Mouse (Mus musculus) megakaryocyte, embryonic 14.5 days (primary cell): Measurements from ENCODE around the gene Snx29. TPM values are rescaled to one million over a fixed set of nuclear protein-coding genes. Genes with fewer than 3 reads are reported as not detected.

Experiments
- H3K27me3 ChIP-seq: replicated peaks from 2 replicates; pipeline ENCODE3; 2012; ENCODE audit warnings: inconsistent platforms
- H3K36me3 ChIP-seq: replicated peaks from 2 replicates; pipeline ENCODE3; 2012; ENCODE audit warnings: low read length, inconsistent platforms, mixed read lengths
- H3K4me1 ChIP-seq: 2 replicates; pipeline ENCODE4 v1.6.1; 2012; ENCODE audit warnings: inconsistent platforms
- H3K4me3 ChIP-seq: replicated peaks from 2 replicates; pipeline ENCODE3; 2012; ENCODE audit warnings: moderate library complexity, mild to moderate bottlenecking, inconsistent platforms
- H3K9me3 ChIP-seq: 2 replicates; pipeline ENCODE4 v1.6.1; 2012; ENCODE audit warnings: inconsistent platforms
- FLI1 ChIP-seq: IDR thresholded peaks from 2 replicates; pipeline ENCODE4 v1.6.1; 2012; ENCODE audit warnings: low read length, inconsistent platforms, mixed read lengths
- GATA1 ChIP-seq: IDR thresholded peaks from 3 replicates; pipeline ENCODE4 v1.6.1; 2012; ENCODE audit warnings: mixed read lengths, low read length, inconsistent platforms, borderline replicate concordance
- polyA plus RNA-seq: library from polyadenylated mRNA; stranded (reverse); fragments of >175 nt; gene quantifications from 2 replicates; pipeline ENCODE4 v1.2.3, GENCODE M21; 2012; ENCODE audit warnings: low replicate concordance; ENCODE audit not compliant: insufficient read depth

The Snx29 gene
- polyA plus RNA-seq, 1 experiment, result 3.9 TPM

- peaks cover 4% of the 10 kb centered on the region; the same call in 1 of the 2 replicates for H3K9me3 ChIP-seq
- no peak for TF ChIP-seq FLI1
- TF ChIP-seq GATA1, result no peak
- H3K27me3 ChIP-seq, result no peaks in the 10 kb centered on the region
- H3K4me3 ChIP-seq, result peak overlapping the region; percentile 65
- peaks cover 74% of the 10 kb centered on the region for H3K4me1 ChIP-seq
- peaks cover 49% of the 10 kb centered on the region for H3K36me3 ChIP-seq
These were observed 314.2 kb downstream of the Snx29 start for GRCm38 (mm10) chr16:11636902-11637301.

- H3K27me3 ChIP-seq, result no peaks in the 10 kb centered on the region
These were observed 315.1 kb downstream of the Snx29 start for GRCm38 (mm10) chr16:11637794-11638193.

GRCm38 (mm10) chr16:11638739-11639138 lies 316.0 kb downstream of the Snx29 start:
- Histone ChIP-seq H3K9me3 (peaks cover 3% of the 10 kb centered on the region; the same call in 1 of the 2 replicates), H3K4me1 (peaks cover 72% of the 10 kb centered on the region), H3K27me3 (no peaks in the 10 kb centered on the region), H3K36me3 (peaks cover 38% of the 10 kb centered on the region), H3K4me3 (no peak overlapping the region)
- no peak for TF ChIP-seq FLI1

More at GRCm38 (mm10) chr16:11637794-11638193, 315.1 kb downstream of the Snx29 start:
- Histone ChIP-seq H3K36me3 (peaks cover 47% of the 10 kb centered on the region), H3K9me3 (peaks cover 4% of the 10 kb centered on the region; the same call in 1 of the 2 replicates), H3K4me3 (no peak overlapping the region), H3K4me1 (peaks cover 74% of the 10 kb centered on the region)
- TF ChIP-seq GATA1, result no peak
- no peak for TF ChIP-seq FLI1

GRCm38 (mm10) chr16:11639936-11640335 lies 317.2 kb downstream of the Snx29 start:
- Histone ChIP-seq H3K27me3 (no peaks in the 10 kb centered on the region), H3K9me3 (no peaks in the 10 kb centered on the region), H3K36me3 (peaks cover 34% of the 10 kb centered on the region), H3K4me3 (no peak overlapping the region), H3K4me1 (peaks cover 73% of the 10 kb centered on the region)
- TF ChIP-seq FLI1, result no peak
- no peak for TF ChIP-seq GATA1

GRCm38 (mm10) chr16:11643603-11644002 lies 320.9 kb downstream of the Snx29 start:
- H3K9me3 ChIP-seq, result no peaks in the 10 kb centered on the region
- H3K36me3 ChIP-seq, result peaks cover 31% of the 10 kb centered on the region
- TF ChIP-seq FLI1, result no peak
- no peak for TF ChIP-seq GATA1
- H3K27me3 ChIP-seq, result no peaks in the 10 kb centered on the region
- peaks cover 81% of the 10 kb centered on the region for H3K4me1 ChIP-seq
- H3K4me3 ChIP-seq, result no peak overlapping the region

GRCm38 (mm10) chr16:11644399-11644798 lies 321.7 kb downstream of the Snx29 start:
- H3K4me1 ChIP-seq, result peaks cover 81% of the 10 kb centered on the region
- peaks cover 29% of the 10 kb centered on the region for H3K36me3 ChIP-seq
- H3K4me3 ChIP-seq, result no peak overlapping the region
- no peaks in the 10 kb centered on the region for H3K9me3 ChIP-seq
- H3K27me3 ChIP-seq, result no peaks in the 10 kb centered on the region
- TF ChIP-seq FLI1 (no peak), GATA1 (no peak)

- peaks cover 26% of the 10 kb centered on the region for H3K36me3 ChIP-seq
- TF ChIP-seq FLI1 (no peak), GATA1 (no peak)
- H3K27me3 ChIP-seq, result no peaks in the 10 kb centered on the region
- peaks cover 90% of the 10 kb centered on the region for H3K4me1 ChIP-seq
- peak overlapping the region; percentile 14 for H3K4me3 ChIP-seq
- H3K9me3 ChIP-seq, result no peaks in the 10 kb centered on the region
These were observed 323.0 kb downstream of the Snx29 start for GRCm38 (mm10) chr16:11645668-11646067.

GRCm38 (mm10) chr16:11646745-11647289 lies 324.1 kb downstream of the Snx29 start:
- Histone ChIP-seq H3K36me3 (peaks cover 23% of the 10 kb centered on the region), H3K4me3 (no peak overlapping the region), H3K9me3 (no peaks in the 10 kb centered on the region), H3K27me3 (no peaks in the 10 kb centered on the region), H3K4me1 (peaks cover 90% of the 10 kb centered on the region)
- TF ChIP-seq FLI1, result no peak
- TF ChIP-seq GATA1, result no peak

- Histone ChIP-seq H3K4me3 (no peak overlapping the region), H3K36me3 (peaks cover 18% of the 10 kb centered on the region), H3K9me3 (no peaks in the 10 kb centered on the region), H3K27me3 (no peaks in the 10 kb centered on the region), H3K4me1 (peaks cover 91% of the 10 kb centered on the region)
- no peak for TF ChIP-seq GATA1
These were observed 325.5 kb downstream of the Snx29 start for GRCm38 (mm10) chr16:11648169-11648688.

- TF ChIP-seq FLI1, result no peak
- H3K4me3 ChIP-seq, result peak overlapping the region; percentile 64
- H3K4me1 ChIP-seq, result peaks cover 86% of the 10 kb centered on the region
- no peaks in the 10 kb centered on the region for H3K9me3 ChIP-seq
- H3K36me3 ChIP-seq, result peaks cover 26% of the 10 kb centered on the region
- H3K27me3 ChIP-seq, result no peaks in the 10 kb centered on the region
These were observed 330.1 kb downstream of the Snx29 start for GRCm38 (mm10) chr16:11652686-11653366.
